Mouse (Mus musculus) bone marrow, adult 2 months (tissue): Measurements from ENCODE around the gene Mrnip. TPM values are rescaled to one million over a fixed set of nuclear protein-coding genes. Genes with fewer than 3 reads are reported as not detected.
A peak's percentile ranks its signal among the peaks of the same experiment; 100 is the strongest.

Source experiments
- H3K27ac ChIP-seq: fragments of 200-500 bp; 2 replicates; pipeline ENCODE4 v1.5.1; 2012; ENCODE audit warnings: low read depth, mild to moderate bottlenecking, control low read depth, inconsistent platforms, low read length; ENCODE audit not compliant: control insufficient read depth, poor library complexity, insufficient read depth
- H3K4me1 ChIP-seq: fragments of 200-500 bp; 2 replicates; pipeline ENCODE4 v1.6.1; 2011; ENCODE audit warnings: low read length; ENCODE audit not compliant: control insufficient read depth, insufficient read depth
- H3K4me3 ChIP-seq: fragments of 200-500 bp; replicated peaks from 2 replicates; pipeline ENCODE3; 2011; ENCODE audit warnings: mild to moderate bottlenecking, low read depth, low read length, control low read depth; ENCODE audit not compliant: control insufficient read depth
- CTCF ChIP-seq: fragments of 200-500 bp; IDR thresholded peaks from 2 replicates; pipeline ENCODE4 v1.5.1; 2011; ENCODE audit warnings: low read length, control low read depth; ENCODE audit not compliant: control insufficient read depth, insufficient read depth
- POLR2A ChIP-seq: fragments of 200-500 bp; IDR thresholded peaks from 2 replicates; pipeline ENCODE4 v1.6.1; 2011; ENCODE audit warnings: low read depth, mild to moderate bottlenecking, control low read depth, low read length, borderline replicate concordance; ENCODE audit not compliant: control insufficient read depth
- WGBS: fragments of 180-500 bp; shearing (Covaris S2); methylation state at CpG from one replicate; pipeline ENCODE4 v1.1.7; 2018; 5-methylcytosine and 5-hydroxymethylcytosine counted together
- polyA plus RNA-seq: library from polyadenylated mRNA; stranded (reverse); fragments of >200 nt; gene quantifications from 2 replicates; pipeline ENCODE4 v1.2.4, GENCODE M21; 2011; ENCODE audit warnings: low replicate concordance; ENCODE audit not compliant: missing spikeins, insufficient read depth, insufficient read length

Mrnip gene
- polyA plus RNA-seq, 1 experiment, result 6.2 TPM

GRCm38 (mm10) chr11:50212060-50212739 lies 38.0 kb downstream of the Mrnip start:
- TF ChIP-seq POLR2A (no peak), CTCF (no peak)
- no peak overlapping the region for H3K4me3 ChIP-seq
- H3K4me1 ChIP-seq, result no peaks in the 10 kb centered on the region
- H3K27ac ChIP-seq, result no peak overlapping the region
- 44% methylated on average over 3 of the region's 3 CpGs for WGBS

- WGBS, result 62% methylated on average over 11 of the region's 11 CpGs
- H3K4me1 ChIP-seq, result no peaks in the 10 kb centered on the region
- H3K4me3 ChIP-seq, result no peak overlapping the region
- H3K27ac ChIP-seq, result peak overlapping the region; percentile 25; the same call in 1 of the 2 replicates
- TF ChIP-seq CTCF (no peak), POLR2A (no peak)
These were observed 38.9 kb downstream of the Mrnip start for GRCm38 (mm10) chr11:50212848-50213758.

GRCm38 (mm10) chr11:50214631-50215030 lies 40.4 kb downstream of the Mrnip start:
- H3K4me1 ChIP-seq, result no peaks in the 10 kb centered on the region; the same call in 1 of the 2 replicates
- WGBS, result 89% methylated on average over 6 of the region's 6 CpGs

GRCm38 (mm10) chr11:50215633-50216032 lies 41.4 kb downstream of the Mrnip start:
- WGBS, result 81% methylated on average over 9 of the region's 9 CpGs
- H3K27ac ChIP-seq, result no peak overlapping the region
- no peak overlapping the region for H3K4me3 ChIP-seq
- H3K4me1 ChIP-seq, result no peaks in the 10 kb centered on the region; the same call in 1 of the 2 replicates
- TF ChIP-seq POLR2A, result no peak
- TF ChIP-seq CTCF, result no peak

More at GRCm38 (mm10) chr11:50214631-50215030, 40.4 kb downstream of the Mrnip start:
- no peak overlapping the region for H3K4me3 ChIP-seq
- TF ChIP-seq CTCF, result no peak
- no peak for TF ChIP-seq POLR2A
- no peak overlapping the region for H3K27ac ChIP-seq

DNA sequence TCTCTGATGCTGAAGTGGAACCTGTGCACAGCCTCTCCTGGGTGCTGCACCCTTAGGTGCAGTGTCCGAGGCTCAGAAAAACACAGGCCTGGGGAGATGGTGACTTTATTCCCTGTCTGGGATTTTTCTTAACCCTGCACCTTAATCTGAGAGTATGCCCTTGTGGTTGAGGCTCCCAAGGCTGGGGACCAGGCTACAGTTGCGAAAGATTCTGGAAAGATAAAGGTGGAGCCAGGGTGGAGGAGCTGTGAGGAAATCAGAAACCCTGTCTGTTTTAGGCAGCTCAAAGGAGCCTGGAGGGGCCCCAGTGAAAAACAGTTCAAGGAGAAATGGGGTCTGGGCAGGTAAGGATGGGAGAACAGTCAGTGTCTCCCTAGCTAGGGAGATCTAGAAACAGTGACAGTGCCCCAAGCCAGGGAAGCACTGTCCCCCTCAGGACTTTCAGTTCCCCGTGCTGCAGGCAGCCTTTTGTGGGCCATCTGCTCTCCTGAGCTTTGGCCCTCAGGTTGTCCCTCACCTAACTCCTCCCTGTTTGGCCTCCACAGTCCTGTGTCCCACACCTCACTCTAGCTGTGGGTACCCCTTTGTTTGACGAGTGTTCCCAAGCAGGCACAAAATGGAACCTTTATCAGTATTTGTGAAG lies 42.6 kb downstream of the Mrnip start:
- no peak for TF ChIP-seq POLR2A
- TF ChIP-seq CTCF, result no peak
- Histone ChIP-seq H3K4me3 (no peak overlapping the region), H3K4me1 (no peaks in the 10 kb centered on the region; the same call in 1 of the 2 replicates), H3K27ac (no peak overlapping the region)
- WGBS, result 76% methylated on average over 4 of the region's 4 CpGs

DNA sequence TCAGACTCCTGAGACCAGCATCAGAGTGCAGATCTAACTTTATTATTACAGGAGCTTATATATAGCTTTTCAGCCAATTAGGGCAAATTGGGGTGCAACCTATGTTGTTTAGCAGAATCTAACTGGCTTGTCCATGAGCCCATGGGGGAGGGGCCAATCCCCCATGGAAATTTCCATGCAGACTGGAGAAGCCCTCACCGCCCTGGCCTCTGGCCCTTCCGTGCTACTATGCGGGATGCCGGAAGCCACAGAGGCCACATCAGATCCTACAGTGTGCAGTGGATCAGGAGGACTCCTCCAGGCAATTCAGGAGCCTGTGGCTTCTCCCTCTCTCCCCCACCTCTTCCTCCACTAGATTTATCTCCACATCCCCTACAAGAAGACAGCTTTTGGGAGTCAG lies 43.6 kb downstream of the Mrnip start:
- WGBS, result 84% methylated on average over 4 of the region's 4 CpGs
- Histone ChIP-seq H3K4me3 (no peak overlapping the region), H3K27ac (no peak overlapping the region), H3K4me1 (no peaks in the 10 kb centered on the region; the same call in 1 of the 2 replicates)
- TF ChIP-seq CTCF, result no peak
- TF ChIP-seq POLR2A, result no peak

- 57% methylated on average over 2 of the region's 2 CpGs for WGBS
- no peak for TF ChIP-seq CTCF
- TF ChIP-seq POLR2A, result no peak
- H3K27ac ChIP-seq, result no peak overlapping the region
- no peak overlapping the region for H3K4me3 ChIP-seq
- no peaks in the 10 kb centered on the region; the same call in 1 of the 2 replicates for H3K4me1 ChIP-seq
These were observed 45.6 kb downstream of the Mrnip start for GRCm38 (mm10) chr11:50219833-50220232.
